Mouse (Mus musculus) forebrain, embryonic 11.5 days (tissue): ENCODE measurements at regions not wholly inside any gene's neighbourhood (a gene's known extent, or its start where the extent isn't known, plus 50 kb on each side); places are given as distances from the start of the nearest gene placed in this dataset.
A peak's percentile ranks its signal among the peaks of the same experiment; 100 is the strongest.

ENCODE experiments used
- ATAC-seq: fragments of 200-750 bp; cut with Nextera tagmentation; replicated peaks from 2 replicates; pipeline ENCODE4 v1.8.0; 2017; ENCODE audit warnings: moderate TSS enrichment; ENCODE audit not compliant: low FRiP score
- DNase-seq: peaks from one replicate; pipeline ENCODE4 v3.0.0-alpha.2; 2017; ENCODE audit warnings: low spot score
- H3K27ac ChIP-seq: fragments of 300-500 bp; sonication (generic); 2 replicates; pipeline ENCODE4 v1.5.1; 2014; ENCODE audit warnings: low read depth, low read length
- H3K27me3 ChIP-seq: fragments of 300-500 bp; sonication (generic); 2 replicates; pipeline ENCODE4 v1.6.1; 2014; ENCODE audit warnings: mild to moderate bottlenecking, low read length, mixed read lengths; ENCODE audit not compliant: control insufficient read depth, insufficient read depth
- H3K36me3 ChIP-seq: fragments of 300-500 bp; sonication (generic); 2 replicates; pipeline ENCODE4 v1.6.1; 2014; ENCODE audit warnings: mild to moderate bottlenecking, low read length, moderate library complexity, mixed read lengths; ENCODE audit not compliant: control insufficient read depth, insufficient read depth
- H3K4me1 ChIP-seq: fragments of 300-500 bp; sonication (generic); replicated peaks from 2 replicates; pipeline ENCODE4 v1.6.1; 2014; ENCODE audit warnings: low read length, mixed read lengths; ENCODE audit not compliant: control insufficient read depth, insufficient read depth
- H3K4me2 ChIP-seq: fragments of 300-500 bp; sonication (generic); 2 replicates; pipeline ENCODE4 v1.6.1; 2014; ENCODE audit warnings: low read depth, mild to moderate bottlenecking, low read length, moderate library complexity, mixed read lengths; ENCODE audit not compliant: severe bottlenecking
- H3K4me3 ChIP-seq: fragments of 300-500 bp; sonication (generic); 2 replicates; pipeline ENCODE4 v1.5.1; 2014; ENCODE audit warnings: low read depth, low read length
- H3K9ac ChIP-seq: fragments of 300-500 bp; sonication (generic); 2 replicates; pipeline ENCODE4 v1.6.1; 2014; ENCODE audit warnings: low read length
- H3K9me3 ChIP-seq: fragments of 300-500 bp; sonication (generic); 2 replicates; pipeline ENCODE4 v1.6.1; 2016; ENCODE audit warnings: low read length, mixed read lengths; ENCODE audit not compliant: control insufficient read depth
- WGBS: fragments of 180-500 bp; shearing (Covaris S2); extraction: QIAGEN DNeasy Blood & Tissue Kit; methylation state at CpG from one replicate; pipeline ENCODE4 v1.1.7; 2014; 5-methylcytosine and 5-hydroxymethylcytosine counted together

GRCm38 (mm10) chr3:143575737-143576136, 629.3 kb downstream of the Lmo4 start:
- Histone ChIP-seq H3K9me3 (no peaks in the 10 kb centered on the region), H3K4me2 (no peak overlapping the region), H3K4me1 (no peaks in the 10 kb centered on the region), H3K36me3 (no peaks in the 10 kb centered on the region), H3K27me3 (no peaks in the 10 kb centered on the region), H3K27ac (no peak overlapping the region), H3K9ac (no peak overlapping the region), H3K4me3 (no peak overlapping the region)
- no peak for DNase-seq
- ATAC-seq = no peak
- 91% methylated on average over 8 of the region's 8 CpGs for WGBS

- no peak overlapping the region for H3K4me2 ChIP-seq
- DNase-seq = no peak
- H3K4me3 ChIP-seq = no peak overlapping the region
- H3K27ac ChIP-seq = no peak overlapping the region
- no peak overlapping the region for H3K9ac ChIP-seq
- no peaks in the 10 kb centered on the region for H3K36me3 ChIP-seq
- no peaks in the 10 kb centered on the region for H3K27me3 ChIP-seq
- no peaks in the 10 kb centered on the region for H3K9me3 ChIP-seq
- ATAC-seq = no peak
- WGBS = 80% methylated on average over 10 of the region's 10 CpGs
- no peaks in the 10 kb centered on the region for H3K4me1 ChIP-seq
Measured at GRCm38 (mm10) chr3:143574035-143574864, 630.8 kb downstream of the Lmo4 start.

- Histone ChIP-seq H3K9ac (no peak overlapping the region), H3K9me3 (no peaks in the 10 kb centered on the region), H3K36me3 (no peaks in the 10 kb centered on the region), H3K4me3 (no peak overlapping the region), H3K27ac (no peak overlapping the region), H3K27me3 (no peaks in the 10 kb centered on the region), H3K4me1 (no peaks in the 10 kb centered on the region), H3K4me2 (no peak overlapping the region)
- WGBS = 67% methylated on average over 6 of the region's 6 CpGs
- DNase-seq = no peak
- ATAC-seq = no peak
Measured at GRCm38 (mm10) chr3:143569930-143570329, 635.1 kb downstream of the Lmo4 start.

- Histone ChIP-seq H3K36me3 (no peaks in the 10 kb centered on the region), H3K27ac (no peak overlapping the region), H3K4me1 (no peaks in the 10 kb centered on the region), H3K9ac (no peak overlapping the region), H3K4me2 (no peak overlapping the region), H3K27me3 (no peaks in the 10 kb centered on the region), H3K4me3 (no peak overlapping the region), H3K9me3 (no peaks in the 10 kb centered on the region)
- DNase-seq (no peak), ATAC-seq (no peak)
- WGBS = 89% methylated on average over 4 of the region's 4 CpGs
Measured at GRCm38 (mm10) chr3:143565067-143565466, 640.0 kb downstream of the Lmo4 start.

GRCm38 (mm10) chr3:143542811-143543210, 661.0 kb upstream of the Pkn2 start:
- Histone ChIP-seq H3K4me2 (no peak overlapping the region), H3K27me3 (no peaks in the 10 kb centered on the region)

GRCm38 (mm10) chr3:143527982-143528381, 646.2 kb upstream of the Pkn2 start:
- 86% methylated on average over 4 of the region's 4 CpGs for WGBS
- Histone ChIP-seq H3K27me3 (no peaks in the 10 kb centered on the region), H3K4me2 (no peak overlapping the region), H3K9me3 (no peaks in the 10 kb centered on the region), H3K27ac (no peak overlapping the region), H3K9ac (no peak overlapping the region), H3K36me3 (no peaks in the 10 kb centered on the region), H3K4me3 (no peak overlapping the region), H3K4me1 (no peaks in the 10 kb centered on the region)
- DNase-seq (no peak), ATAC-seq (no peak)

More at GRCm38 (mm10) chr3:143542811-143543210, 661.0 kb upstream of the Pkn2 start:
- Histone ChIP-seq H3K36me3 (no peaks in the 10 kb centered on the region), H3K4me1 (no peaks in the 10 kb centered on the region), H3K9ac (no peak overlapping the region), H3K4me3 (no peak overlapping the region), H3K27ac (no peak overlapping the region), H3K9me3 (no peaks in the 10 kb centered on the region)
- 81% methylated on average over 3 of the region's 3 CpGs for WGBS
- DNase-seq = no peak
- no peak for ATAC-seq

- Histone ChIP-seq H3K36me3 (no peaks in the 10 kb centered on the region), H3K27ac (no peak overlapping the region), H3K4me3 (no peak overlapping the region), H3K9ac (no peak overlapping the region), H3K4me1 (no peaks in the 10 kb centered on the region), H3K27me3 (no peaks in the 10 kb centered on the region), H3K4me2 (no peak overlapping the region), H3K9me3 (no peaks in the 10 kb centered on the region)
- DNase-seq (no peak), ATAC-seq (no peak)
Measured at GRCm38 (mm10) chr3:143527274-143527673, 645.5 kb upstream of the Pkn2 start.

- no peaks in the 10 kb centered on the region; the same call in 1 of the 2 replicates for H3K4me1 ChIP-seq
- H3K27me3 ChIP-seq = no peaks in the 10 kb centered on the region
- no peak overlapping the region for H3K9ac ChIP-seq
- H3K36me3 ChIP-seq = no peaks in the 10 kb centered on the region
- H3K27ac ChIP-seq = no peak overlapping the region
- DNase-seq = no peak
- no peaks in the 10 kb centered on the region for H3K9me3 ChIP-seq
- H3K4me2 ChIP-seq = no peak overlapping the region
- WGBS = 72% methylated on average over 6 of the region's 6 CpGs
- H3K4me3 ChIP-seq = no peak overlapping the region
- peak; percentile 32; the same call in 1 of the 2 replicates for ATAC-seq
Measured at GRCm38 (mm10) chr3:143512517-143513249, 630.9 kb upstream of the Pkn2 start.
